Mouse (Mus musculus): ENCODE measurements around the gene Hcn3.

GRCm38 (mm10) chr3:89101459-89101811, 58.6 kb downstream of the Hcn3 start:
- TF ChIP-seq POLR2A (IDR thresholded peaks at IDR 0.05; ENCODE audit: insufficient read length, low read depth) = no peak
- TF ChIP-seq USF1 (IDR thresholded peaks at IDR 0.05; ENCODE audit: low read depth) = no peak
- TF ChIP-seq MYOD1 (IDR thresholded peaks at IDR 0.05; ENCODE audit: control insufficient read depth in 1 of 3, insufficient read length in 2 of 3, low read depth in 2 of 3) = peak in 2 of 3 experiments; percentile 71 to 88
- no peak for TF ChIP-seq E2F4 (IDR thresholded peaks at IDR 0.05; ENCODE audit: insufficient read depth)
- TF ChIP-seq MYOG (IDR thresholded peaks at IDR 0.05; ENCODE audit: control insufficient read depth in 1 of 3, insufficient read depth in 1 of 3, insufficient read length in 2 of 3, low read depth in 2 of 3) = peak; percentile 4 to 85 (median 75)
- no peak for TF ChIP-seq MAX (IDR thresholded peaks at IDR 0.05; ENCODE audit: low read depth)
- no peak for TF ChIP-seq POLR2AphosphoS2 (IDR thresholded peaks at IDR 0.05; ENCODE audit: insufficient read length, low read depth)
- TF ChIP-seq SRF (IDR thresholded peaks at IDR 0.05; ENCODE audit: control insufficient read depth, insufficient read length, low read depth) = no peak
- no peak for TF ChIP-seq REST (IDR thresholded peaks at IDR 0.05; ENCODE audit: insufficient read depth, insufficient read length)
- TF ChIP-seq TCF3 (IDR thresholded peaks at IDR 0.05; ENCODE audit: insufficient read length, low read depth) = no peak
- no peak for TF ChIP-seq TCF12 (IDR thresholded peaks at IDR 0.05; ENCODE audit: insufficient read depth, poor library complexity, severe bottlenecking)
- TF ChIP-seq CEBPB (IDR thresholded peaks at IDR 0.05; ENCODE audit: insufficient read depth, poor library complexity, severe bottlenecking) = no peak
